Mouse (Mus musculus): ENCODE data around the gene Enthd1. TPM values are rescaled to one million over a fixed set of nuclear protein-coding genes. Genes with fewer than 3 reads are reported as not detected.

Enthd1 gene
- polyA plus RNA-seq, 1 experiment from 2014 or later = not detected

- Histone ChIP-seq H3K9me3 (replicated peaks) (no peaks in the 10 kb centered on the region), H3K27me3 (no peaks in the 10 kb centered on the region), H3K9ac (no peak overlapping the region), H3K27ac (no peak overlapping the region), H3K36me3 (no peaks in the 10 kb centered on the region), H3K4me2 (replicated peaks) (no peak overlapping the region), H3K4me1 (0 out of 2 replicates have a peak, but pooled peaks cover 4% of the 10 kb centered on the region), H3K4me3 (no peak overlapping the region)
- 64% methylated on average over 7 of the region's 7 CpGs for WGBS
- no peak for ATAC-seq (ENCODE audit: low FRiP score)
Measured at GRCm38 (mm10) chr15:80410661-80411060, 154.3 kb downstream of the Enthd1 start.

GRCm38 (mm10) chr15:80407873-80408272, 157.1 kb downstream of the Enthd1 start:
- no peaks in the 10 kb centered on the region for H3K4me1 ChIP-seq
- no peak overlapping the region for H3K4me2 ChIP-seq (replicated peaks)
- no peaks in the 10 kb centered on the region for H3K27me3 ChIP-seq
- H3K9me3 ChIP-seq (replicated peaks) = 0 out of 2 replicates have a peak, but pooled peaks cover 7% of the 10 kb centered on the region
- H3K4me3 ChIP-seq = no peak overlapping the region
- H3K9ac ChIP-seq = no peak overlapping the region
- H3K36me3 ChIP-seq = no peaks in the 10 kb centered on the region
- no peak overlapping the region for H3K27ac ChIP-seq
- 52% methylated on average over 1 of the region's 1 CpGs for WGBS
- no peak for ATAC-seq (ENCODE audit: low FRiP score)

Other genes starting within 250 kb of the Enthd1 start
- gene Grap2, start 7.4 kb upstream of the Enthd1 start, polyA plus RNA-seq (2016; fragmentation: Nextera tagmentation; extraction: Ambion mirVana) = 3.0 and 3.8 TPM in 2 replicates
- 0.36 and 0.74 TPM in 2 replicates for gene Fam83f, start 106.7 kb upstream of the Enthd1 start, polyA plus RNA-seq (2016; fragmentation: Nextera tagmentation; extraction: Ambion mirVana)
- gene Tnrc6b, start 146.2 kb upstream of the Enthd1 start, polyA plus RNA-seq (2016; fragmentation: Nextera tagmentation; extraction: Ambion mirVana) = 52.2 and 55.6 TPM in 2 replicates